Mouse (Mus musculus) kidney, postnatal 36 days (tissue): ENCODE results near the gene Syngr4.
"Not testable (repeated sequence)": the region's sequence is repeated elsewhere in the genome, so short reads cannot be mapped to it uniquely, and the experiment has no call there.

Experiments used
- DNase-seq, 2 experiments: peaks; one replicate each; pipeline ENCODE4 v3.0.0; 2021 to 2022; ENCODE audit warnings: mixed read lengths in 2 of 2

Gene Syngr4

GRCm38 (mm10) chr7:45896517-45897257, at the start of gene Syngr4, which contains the start of gene Tmem143:
Syngr4 (minus strand) TSS chr7:45896714.
Tmem143 (plus strand) TSS chr7:45896941.
- DNase-seq: peak; percentile 97 to 98

GRCm38 (mm10) chr7:45943280-45943679, 46.8 kb upstream of the Syngr4 start:
- peak in 1 of 2 experiments; percentile 45 for DNase-seq

- DNase-seq: no peak
Observed at GRCm38 (mm10) chr7:45941986-45942385, 45.5 kb upstream of the Syngr4 start.

GRCm38 (mm10) chr7:45939836-45940235, 43.3 kb upstream of the Syngr4 start:
- DNase-seq: peak; percentile 60 to 79

GRCm38 (mm10) chr7:45935114-45935513, 38.6 kb upstream of the Syngr4 start:
- DNase-seq: peak; percentile 62 to 83

- not testable (repeated sequence) for DNase-seq
Observed at GRCm38 (mm10) chr7:45933766-45934165, 37.3 kb upstream of the Syngr4 start.

- DNase-seq: no peak
Observed at GRCm38 (mm10) chr7:45929688-45930087, 33.2 kb upstream of the Syngr4 start.

GRCm38 (mm10) chr7:45928626-45929295, 32.2 kb upstream of the Syngr4 start:
- no peak for DNase-seq

GRCm38 (mm10) chr7:45924429-45924816, 27.9 kb upstream of the Syngr4 start:
- peak; percentile 37 to 56 for DNase-seq

GRCm38 (mm10) chr7:45923762-45924428, 27.4 kb upstream of the Syngr4 start, which contains the start of gene Ccdc114:
Ccdc114 (plus strand) TSS chr7:45924072.
- peak; percentile 87 to 93 for DNase-seq

GRCm38 (mm10) chr7:45922928-45923761, 26.6 kb upstream of the Syngr4 start:
- peak; percentile 95 to 96 for DNase-seq

GRCm38 (mm10) chr7:45921950-45922600, 25.6 kb upstream of the Syngr4 start:
- no peak for DNase-seq

GRCm38 (mm10) chr7:45921242-45921621, 24.7 kb upstream of the Syngr4 start, which contains the start of gene Emp3:
Emp3 (minus strand) TSS chr7:45921404.
- DNase-seq: peak; percentile 28 to 54

- no peak for DNase-seq
Observed at GRCm38 (mm10) chr7:45920583-45921241, 24.2 kb upstream of the Syngr4 start.

GRCm38 (mm10) chr7:45919761-45920160, 23.2 kb upstream of the Syngr4 start:
- no peak for DNase-seq

- DNase-seq: peak in 1 of 2 experiments; percentile 38
Observed at GRCm38 (mm10) chr7:45919083-45919671, 22.7 kb upstream of the Syngr4 start.

GRCm38 (mm10) chr7:45917926-45918325, 21.4 kb upstream of the Syngr4 start:
- no peak for DNase-seq

- peak in 1 of 2 experiments; percentile 37 for DNase-seq
Observed at GRCm38 (mm10) chr7:45917004-45917704, 20.6 kb upstream of the Syngr4 start.

- peak; percentile 78 to 81 for DNase-seq
Observed at GRCm38 (mm10) chr7:45916056-45917003, 19.8 kb upstream of the Syngr4 start.
